Mouse (Mus musculus) c-Kit-positive CD71-positive TER-119-positive erythroid progenitor cells, embryonic 14.5 days (primary cell): ENCODE results near the gene Ch25h.

Source experiments
- DNase-seq: peaks from one replicate; pipeline ENCODE4 v3.0.0-alpha.2; 2013; ENCODE audit warnings: low spot score

The Ch25h gene

DNA sequence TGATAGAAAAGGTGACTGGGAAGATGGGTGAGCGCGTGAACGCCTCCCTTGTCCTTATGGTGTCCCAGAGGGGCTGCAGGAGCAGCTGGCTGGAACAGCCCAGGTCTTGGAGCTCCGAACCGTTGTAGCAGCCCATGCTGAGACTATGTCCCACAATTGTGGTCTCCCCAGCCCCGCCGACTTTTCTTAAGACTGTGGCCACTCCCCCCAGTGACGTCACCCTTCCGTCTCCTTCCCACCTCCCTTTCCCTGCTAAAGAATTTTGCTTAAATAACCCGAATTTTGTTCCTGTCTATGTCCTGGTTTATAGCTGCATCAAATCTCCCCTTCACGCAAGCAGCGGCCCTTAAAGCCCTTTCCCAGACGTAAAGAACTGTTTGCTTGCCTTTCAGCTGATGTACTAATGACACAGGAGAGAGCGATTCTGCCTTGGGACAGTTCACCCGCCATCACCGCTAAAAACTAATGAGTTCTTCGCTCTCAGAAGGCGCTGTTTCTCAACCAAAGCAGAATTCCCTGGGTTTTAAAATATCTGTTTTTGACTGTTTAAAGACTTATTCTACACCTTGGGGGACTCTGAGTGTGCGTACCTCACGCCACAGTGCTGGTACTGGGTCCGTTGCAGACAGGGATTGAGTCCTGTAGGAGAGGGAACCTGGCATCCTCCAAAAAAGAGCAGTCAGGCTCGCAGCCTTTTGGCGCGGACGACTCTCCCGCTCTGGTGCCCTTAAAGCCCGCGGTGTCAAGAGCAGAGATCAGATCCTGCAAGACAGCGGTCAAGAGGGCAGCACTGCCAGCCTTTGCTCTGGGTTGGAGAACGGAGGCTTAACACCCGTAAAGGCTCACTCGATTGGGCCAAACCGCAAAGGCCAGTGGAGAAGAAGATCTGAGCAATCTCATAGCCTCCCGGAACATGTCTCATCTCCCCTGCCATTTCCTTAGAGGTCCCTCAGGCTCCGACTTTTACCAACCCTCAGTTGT, at the start of gene Ch25h:
TSS of gene Ch25h (minus strand) at position 174 of the 981 bp plus-strand sequence.
- no peak for DNase-seq

DNA sequence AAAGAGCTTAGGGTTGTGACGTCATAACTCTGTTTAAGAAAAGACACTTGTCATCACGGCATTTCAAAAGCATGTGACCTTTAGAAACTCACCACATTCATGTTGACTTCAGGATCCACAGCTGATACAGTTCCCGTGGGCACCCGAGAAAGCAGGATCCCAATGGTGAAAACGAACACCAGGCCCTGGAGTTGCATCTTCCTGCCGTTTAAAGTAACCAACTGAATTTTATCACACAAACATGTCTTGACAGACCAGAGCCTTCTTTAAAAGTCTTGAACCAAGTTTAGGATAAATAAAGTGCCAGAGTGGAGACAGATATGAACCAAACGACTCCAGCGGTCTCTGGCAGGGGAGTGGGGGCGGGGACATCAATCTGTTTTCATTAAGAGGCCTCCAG, 49.7 kb upstream of the Ch25h start:
- DNase-seq, result no peak

DNA sequence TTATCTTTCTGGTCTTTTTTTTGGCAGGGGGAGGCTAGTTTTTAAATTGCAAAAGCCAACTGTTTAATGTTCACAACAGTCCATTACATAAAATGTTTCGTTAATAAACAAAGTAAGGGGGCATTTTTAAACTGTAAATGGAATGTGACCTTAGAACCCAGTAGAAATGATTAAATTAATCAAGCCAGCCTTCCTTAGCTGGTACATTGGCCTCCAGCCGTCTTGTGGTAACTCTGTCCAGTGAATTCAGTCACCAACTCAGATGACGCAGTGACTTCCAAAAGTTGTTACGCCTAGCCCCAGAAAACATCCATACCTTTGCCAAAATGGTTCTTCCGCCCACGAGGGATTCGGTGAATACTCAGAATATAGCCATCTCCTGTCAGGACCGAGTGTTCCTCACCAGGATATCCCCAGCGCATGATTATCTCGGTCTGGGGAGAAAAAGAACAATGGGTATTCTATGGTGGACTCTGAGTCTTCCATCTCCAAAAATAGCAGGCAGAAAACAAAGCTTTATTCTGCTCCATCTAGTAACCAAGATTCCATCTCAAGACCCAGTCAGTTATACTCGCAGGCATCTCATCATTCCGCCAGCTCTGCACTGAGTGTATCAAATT, 48.3 kb upstream of the Ch25h start:
- DNase-seq, result no peak

DNA sequence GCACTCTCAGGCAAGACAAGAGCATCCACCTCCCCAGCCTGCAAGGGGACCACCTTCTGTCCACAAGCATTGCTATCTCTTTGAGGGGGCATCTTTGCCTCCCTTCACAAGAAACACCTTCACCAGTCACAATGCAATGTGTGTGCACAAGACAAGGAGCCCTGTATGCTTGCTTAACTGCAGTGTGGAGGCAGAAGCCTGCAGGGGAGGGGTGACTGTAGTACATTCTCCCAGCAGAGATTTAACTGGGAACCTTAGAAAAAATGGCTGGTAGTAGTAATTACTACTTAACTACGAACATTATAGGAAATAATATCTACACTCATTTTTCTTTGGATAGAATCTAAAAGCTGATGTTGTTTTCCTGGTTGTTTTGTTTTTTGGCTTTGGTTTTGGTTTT, 47.0 kb upstream of the Ch25h start:
- DNase-seq, result no peak

DNA sequence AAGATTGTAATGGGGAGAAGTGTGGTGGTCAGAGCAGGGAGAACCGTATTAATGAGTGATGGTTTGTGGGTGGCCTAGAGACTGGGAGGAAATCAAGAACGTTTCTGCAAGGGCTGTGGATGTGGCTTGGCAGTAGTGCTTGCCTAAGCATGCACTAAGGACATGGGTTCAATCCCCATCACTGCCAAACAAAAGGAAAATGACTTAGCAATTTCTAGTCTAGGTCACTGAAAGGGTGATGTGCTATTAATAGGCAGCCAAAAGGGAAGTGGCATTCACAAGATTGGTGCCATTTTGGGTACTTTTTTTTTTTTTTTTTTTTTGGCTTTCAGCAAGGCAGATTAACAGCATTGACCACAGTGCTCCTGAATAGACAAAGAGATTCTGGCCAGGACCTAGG, 46.4 kb upstream of the Ch25h start:
- DNase-seq, result no peak

DNA sequence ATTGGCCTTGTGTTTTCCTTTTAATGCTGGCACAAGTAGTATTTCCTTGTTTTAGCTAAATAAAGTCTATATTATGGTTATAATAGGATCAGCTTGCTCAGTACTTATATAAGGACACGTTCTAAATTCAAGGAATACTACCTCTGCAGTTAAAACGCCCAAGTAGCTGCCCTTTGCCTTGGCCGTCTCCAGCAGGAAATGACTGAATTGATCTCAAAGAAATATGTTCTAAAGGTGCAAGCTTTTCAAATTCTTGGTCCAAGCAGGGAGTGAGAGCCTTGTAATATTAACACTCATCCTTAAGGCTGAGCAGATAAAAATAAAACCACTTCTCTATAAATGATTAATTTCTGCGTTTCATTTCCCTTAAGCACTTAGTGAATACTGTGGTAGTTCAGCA, 45.1 kb upstream of the Ch25h start:
- DNase-seq, result no peak

DNA sequence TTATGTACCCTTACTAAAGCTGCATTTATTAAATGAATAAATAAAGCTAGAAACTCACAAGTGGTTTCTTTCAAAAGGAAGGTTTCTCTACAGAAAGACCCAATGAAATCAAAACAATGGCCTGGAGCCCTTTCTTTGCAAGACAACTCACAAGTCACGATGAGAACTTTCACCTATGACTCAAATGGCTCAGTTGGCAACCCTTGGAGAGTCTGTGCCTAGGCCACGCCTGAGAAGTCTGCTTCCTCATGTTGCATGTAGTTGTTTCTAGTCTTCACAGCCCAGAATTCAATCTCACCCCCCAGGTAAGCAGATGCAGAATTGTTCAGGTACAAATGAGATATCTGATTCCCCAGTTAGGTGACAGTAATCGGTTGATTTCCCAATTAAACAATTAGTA, 44.7 kb upstream of the Ch25h start:
- no peak for DNase-seq

DNA sequence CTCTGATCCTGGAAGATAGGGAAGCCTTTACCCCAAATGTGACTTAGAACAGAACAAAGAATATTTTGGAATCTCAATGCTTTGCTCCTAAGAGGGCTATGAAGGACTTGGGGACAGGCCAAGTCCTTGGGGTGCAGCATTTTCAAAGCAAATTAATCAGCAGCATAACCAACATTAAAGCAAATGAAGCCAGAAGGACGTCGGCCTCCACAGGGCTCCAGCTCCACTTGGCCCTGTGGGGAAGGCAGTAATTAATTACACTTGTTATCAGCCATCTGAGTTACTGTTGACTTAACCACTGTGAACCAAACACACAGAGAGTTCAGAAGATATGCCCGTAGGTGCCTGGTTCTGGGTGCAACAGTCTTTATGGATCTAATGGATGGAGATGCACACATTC, 43.8 kb upstream of the Ch25h start:
- DNase-seq, result no peak

DNA sequence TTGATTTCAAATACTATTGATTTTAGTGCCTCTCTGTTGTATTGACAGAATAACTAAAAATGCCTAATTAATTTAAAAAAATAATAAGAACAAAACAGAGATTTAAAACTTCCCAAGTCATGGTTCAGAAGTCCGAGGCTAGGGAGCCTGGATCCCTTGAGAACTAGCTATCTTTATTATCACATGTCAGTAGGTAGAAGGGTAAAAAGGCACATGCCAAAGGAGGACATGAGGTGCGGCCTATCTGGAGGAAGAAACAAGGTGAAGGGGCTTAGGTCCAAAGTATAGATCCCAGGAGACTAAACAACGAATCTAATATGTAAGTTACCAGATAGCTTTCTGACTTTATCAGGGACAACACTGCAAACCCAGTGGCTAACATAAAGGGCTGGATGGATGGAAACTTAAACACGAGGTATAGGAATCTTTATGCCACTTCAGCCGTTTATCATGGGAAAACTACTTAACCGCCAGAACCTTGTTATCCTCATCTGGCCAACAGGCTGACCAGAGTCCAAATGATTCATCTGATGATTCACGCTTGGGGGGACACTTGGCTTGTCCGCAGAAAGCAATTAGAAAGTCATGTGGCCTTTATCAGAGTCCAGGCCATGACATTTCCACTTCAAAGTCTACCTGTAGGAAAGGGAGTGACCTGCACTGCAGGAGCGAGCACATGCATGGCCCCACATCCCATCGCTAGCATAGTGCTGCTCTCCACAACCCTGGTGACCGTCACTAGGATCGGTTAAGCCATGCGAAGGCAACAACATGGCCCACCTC, 43.0 kb upstream of the Ch25h start:
- DNase-seq, result no peak

DNA sequence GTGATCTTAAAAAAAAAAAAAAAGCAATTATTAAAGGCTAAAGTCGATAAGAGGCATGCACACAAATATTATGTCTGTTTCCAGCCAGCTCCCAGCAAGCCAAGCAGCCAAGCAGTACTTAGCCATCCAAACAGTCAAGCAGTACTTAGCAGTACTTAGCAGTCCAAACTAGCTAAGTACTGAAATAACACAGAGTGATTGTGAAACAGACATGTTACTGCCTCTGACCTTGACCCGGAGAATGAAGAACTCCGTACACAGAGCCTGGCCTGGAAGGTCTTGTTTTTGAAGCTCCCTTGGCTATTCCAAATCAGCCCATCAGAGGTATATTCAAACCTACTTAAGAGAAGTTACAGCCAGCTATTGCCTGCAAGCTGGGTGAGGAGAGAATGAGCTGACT, 42.2 kb upstream of the Ch25h start:
- no peak for DNase-seq

DNA sequence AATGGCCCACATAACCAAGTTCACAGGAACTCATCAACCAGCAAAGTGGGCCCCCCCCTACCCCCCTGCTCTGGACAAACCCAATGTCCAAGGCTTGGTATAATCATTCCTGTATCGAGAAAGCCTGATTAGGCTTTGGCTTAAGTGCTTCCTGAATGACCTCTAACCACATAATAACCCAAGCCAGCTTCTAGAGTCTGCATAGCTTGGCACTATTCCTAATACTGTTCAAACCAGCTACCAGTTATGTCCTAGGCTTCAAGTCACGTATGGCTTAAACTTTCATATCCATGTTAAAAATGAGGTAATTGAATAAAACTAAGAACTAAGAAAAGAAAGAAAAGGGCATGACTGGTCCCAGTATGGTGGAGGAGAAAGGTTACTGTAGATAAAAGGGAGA, 41.4 kb upstream of the Ch25h start:
- DNase-seq, result no peak

DNA sequence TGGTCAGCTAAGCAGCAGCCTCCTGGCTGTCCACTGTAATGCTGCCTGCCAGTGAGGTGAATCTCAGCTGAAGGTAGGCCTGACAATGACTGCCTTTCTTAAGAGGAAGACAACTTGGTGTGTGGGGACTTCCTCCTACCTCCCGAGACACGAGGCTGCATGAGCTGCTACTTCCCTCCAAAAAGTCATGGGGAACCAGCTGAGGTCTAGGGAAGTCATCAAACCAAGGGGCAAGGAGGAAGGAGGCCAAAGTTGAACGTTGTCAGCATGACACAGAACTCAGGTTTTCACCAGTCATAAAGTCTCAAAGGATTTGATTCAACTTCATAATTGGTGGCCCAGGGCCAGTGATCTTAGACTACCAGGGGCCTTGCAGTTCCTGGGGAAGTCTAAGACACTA, 40.7 kb upstream of the Ch25h start:
- DNase-seq, result no peak

DNA sequence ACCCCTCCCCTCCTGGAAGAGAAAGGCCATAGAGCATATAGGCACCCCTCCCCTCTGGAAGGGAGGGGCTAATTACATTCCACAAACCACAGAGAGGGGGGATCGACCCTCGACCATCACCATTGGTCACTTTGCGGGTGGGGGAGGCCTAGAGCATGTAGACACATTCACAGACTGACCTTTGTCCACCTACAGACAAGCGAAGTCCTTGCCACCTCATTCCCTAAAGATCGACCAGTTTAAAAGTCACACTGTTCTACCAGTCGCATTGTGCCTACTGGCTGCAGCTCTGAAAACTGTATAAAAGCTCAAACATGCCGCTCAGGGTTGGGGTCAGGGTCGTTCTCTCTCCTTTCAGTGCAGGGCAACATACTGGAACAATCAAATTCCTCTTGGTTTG, 36.6 kb upstream of the Ch25h start:
- DNase-seq, result no peak

DNA sequence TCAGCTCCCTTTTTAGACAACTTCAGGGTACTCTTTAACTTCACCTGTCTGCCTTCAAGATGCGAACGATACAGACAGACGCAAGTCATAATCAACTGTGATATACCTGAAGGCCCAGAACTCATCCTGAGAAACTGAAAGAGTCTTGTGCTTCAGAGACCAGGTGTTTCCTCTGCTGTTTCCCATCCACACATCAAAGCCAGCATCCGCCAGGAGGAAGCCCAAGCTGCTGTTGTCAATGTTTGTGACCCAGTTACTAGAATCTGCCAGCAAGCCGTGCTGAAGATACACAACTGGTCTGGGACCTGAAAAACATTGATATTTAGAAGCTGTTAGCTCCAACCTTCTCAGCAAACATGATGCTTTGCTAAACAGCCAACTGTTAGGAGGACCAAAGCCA, 35.8 kb upstream of the Ch25h start:
- DNase-seq, result no peak

DNA sequence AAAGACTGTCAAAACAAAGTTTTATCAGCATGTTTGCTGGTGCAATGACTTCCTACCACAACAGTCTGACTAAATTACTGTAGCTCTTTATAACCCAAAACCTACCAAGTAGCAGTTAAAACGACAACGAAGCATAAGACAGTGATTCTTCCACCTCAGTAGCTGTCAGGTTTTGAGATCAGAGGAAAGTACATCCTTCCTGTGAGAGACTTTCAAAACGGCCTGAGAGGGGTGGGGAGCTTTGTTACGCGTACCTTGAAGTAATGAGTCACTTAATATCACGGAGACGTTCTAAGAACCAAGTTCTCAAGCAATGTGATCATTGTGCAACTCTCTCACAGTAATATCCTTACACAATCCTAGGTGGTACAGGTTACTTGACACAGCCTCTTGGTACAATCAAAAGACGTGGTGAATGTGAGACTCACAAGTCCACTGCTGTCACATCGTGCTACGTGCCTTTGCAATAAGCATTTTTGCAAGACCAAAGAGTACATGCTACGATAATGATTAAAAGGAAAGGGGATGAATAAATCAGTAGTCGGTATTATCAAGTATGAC, 30.3 kb upstream of the Ch25h start:
- no peak for DNase-seq

DNA sequence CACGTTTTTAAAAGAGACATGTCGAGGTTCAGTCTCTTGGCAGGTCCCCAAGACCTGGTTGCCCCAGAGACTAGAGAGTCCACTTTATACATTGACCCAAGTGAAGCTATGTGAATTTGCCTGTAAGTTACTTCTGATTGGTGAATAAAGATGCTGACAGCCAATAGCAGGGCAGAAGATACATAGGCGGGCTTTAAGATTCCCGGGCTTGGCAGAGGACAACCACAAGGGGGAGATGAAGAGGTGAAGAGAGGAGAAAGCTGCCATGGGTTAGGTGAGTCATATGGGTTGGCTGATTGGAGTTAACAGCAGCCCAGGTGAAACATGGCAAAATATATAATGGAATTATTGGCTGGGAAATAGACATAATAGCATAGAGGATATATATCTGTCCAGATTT, 25.8 kb upstream of the Ch25h start:
- peak; percentile 78 for DNase-seq

DNA sequence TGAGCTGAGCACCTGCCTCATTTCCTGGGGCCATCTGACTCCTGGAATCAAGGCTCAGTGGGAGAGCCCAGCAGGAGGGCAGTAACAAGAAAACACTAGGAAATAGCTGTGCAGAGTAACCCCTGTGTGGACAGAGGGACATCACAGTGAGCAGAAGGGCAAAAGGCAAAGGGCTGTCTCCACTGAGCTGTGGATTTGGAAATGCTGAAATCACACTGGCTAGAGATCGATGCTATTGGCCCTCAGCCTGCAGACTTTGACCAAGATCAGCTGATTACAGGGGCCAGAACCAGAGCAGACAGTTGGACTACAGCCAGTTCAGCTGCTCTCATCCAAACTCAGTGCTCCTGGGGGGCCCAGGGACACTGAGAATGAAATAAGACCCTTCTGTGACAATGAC, 21.4 kb upstream of the Ch25h start:
- DNase-seq, result no peak

DNA sequence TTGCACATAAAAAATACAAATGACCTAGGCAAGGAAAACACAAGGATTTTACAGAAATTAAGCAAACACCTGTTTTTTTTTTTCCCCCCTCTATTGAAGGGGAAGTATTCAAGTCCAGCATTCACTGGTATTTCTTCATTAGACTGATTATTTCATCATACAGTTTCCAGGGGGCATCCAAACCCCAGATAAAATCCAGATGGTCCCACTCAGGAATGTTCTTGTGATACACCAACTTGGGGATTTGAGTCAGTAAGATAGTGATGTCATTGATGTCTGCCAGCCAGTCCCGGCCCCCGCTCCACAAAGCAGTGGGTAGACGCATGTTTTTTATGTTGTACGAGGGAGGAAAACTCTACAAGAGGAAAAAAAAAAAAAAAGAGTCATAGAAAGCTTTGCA, 18.9 kb upstream of the Ch25h start:
- DNase-seq, result no peak

DNA sequence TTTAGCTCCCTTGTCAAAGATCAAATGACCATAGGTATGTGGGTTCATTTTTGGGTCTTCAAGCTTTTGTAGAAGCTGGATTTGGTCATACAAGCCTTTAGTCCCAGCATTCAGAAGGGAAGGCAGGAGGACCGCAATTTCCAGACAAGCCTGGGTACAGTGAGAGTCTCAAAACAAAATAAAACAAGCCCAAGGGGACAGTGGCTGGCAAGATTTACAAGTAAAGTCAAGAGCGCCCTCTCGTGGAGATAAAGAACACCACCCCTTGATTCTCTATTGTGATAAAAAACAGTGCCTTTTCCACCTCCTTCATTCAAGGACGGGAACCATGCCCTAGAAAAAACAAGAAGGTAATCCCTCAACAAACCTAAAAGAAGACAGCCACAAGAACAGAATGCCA, 8.6 kb upstream of the Ch25h start:
- DNase-seq, result peak; percentile 45

DNA sequence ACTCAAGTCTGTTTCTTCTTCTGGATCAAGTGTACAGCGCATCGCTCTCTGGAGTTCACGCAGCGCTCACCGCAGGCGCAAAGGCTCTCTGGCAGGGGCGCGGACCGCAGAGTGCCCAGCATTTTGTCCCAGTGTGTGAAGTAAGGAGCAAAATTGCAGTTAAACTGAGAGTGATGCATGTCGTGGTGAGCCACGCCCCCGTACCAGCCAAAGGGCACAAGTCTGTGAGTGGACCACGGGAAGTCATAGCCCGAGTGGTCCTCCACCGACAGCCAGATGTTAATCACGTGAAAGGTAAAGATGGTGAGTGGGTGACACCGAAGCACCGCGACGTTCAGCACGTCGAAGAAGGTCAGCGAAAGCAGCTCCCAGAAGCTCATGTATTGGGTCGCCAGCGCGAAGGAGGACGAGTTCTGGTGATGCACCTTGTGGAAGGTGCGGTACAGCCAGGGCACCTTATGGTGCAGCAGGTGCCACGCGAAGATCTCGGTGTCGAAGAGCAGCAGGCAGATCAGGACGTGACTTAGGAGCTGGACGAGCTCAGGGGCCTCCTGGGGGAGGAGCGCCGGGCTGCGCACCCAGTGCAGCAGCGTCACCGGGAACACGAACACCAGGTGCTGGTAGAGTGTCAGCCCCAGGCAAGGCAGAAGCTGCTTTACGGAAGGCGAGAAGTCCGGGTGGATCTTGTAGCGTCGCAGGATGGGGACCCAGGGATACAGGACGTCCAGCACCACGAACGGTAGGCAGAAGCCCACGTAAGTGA, 555 bp downstream of the Ch25h start:
- no peak for DNase-seq

DNA sequence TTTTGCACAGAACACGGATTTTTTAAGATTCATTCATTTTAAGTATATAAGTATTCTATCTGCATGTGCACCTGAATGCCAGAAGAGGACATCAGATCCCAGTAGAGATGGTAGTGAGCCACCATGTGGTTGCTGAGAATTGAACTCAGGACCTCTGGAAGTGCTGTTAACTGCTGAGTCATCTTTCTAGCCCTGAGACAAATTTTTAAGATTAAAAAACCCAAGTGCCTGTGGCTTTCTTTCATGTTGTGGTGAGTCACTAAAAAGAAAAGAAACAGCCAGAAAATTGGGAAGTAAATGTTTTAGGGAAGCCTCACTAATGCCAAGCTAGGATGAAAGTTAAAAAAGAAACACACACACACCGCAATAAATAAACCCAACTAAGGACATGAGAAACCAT, 3.3 kb downstream of the Ch25h start:
- DNase-seq, result no peak

DNA sequence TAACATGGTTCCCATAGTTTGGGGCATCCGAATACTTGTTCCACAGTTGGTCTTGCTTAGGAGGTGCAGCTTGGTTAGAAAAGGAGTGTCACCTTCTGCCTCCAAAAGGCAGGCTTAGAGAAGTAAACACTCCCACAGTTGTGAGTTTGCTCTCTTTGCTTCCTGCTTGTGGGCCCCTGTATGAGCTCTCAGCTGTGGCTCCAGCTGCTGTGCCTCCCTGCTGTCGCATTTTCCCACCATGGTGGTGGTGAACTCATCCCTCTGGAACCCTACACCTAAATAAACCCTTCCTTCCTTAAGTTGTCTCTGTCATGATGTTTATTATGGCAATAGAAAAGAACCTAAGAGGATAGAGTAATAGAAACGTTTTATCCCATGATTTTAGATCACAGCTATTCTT, 6.2 kb downstream of the Ch25h start:
- DNase-seq, result no peak
